Mouse (Mus musculus): Measurements from ENCODE around the gene Try10. TPM values are rescaled to one million over a fixed set of nuclear protein-coding genes. Genes with fewer than 3 reads are reported as not detected.
"Not testable (repeated sequence)": the region's sequence is repeated elsewhere in the genome, so short reads cannot be mapped to it uniquely, and the experiment has no call there.

The Try10 gene
- not detected for total RNA-seq (2021)
- long read RNA-seq, experiment 1: 0 reads
- long read RNA-seq, experiment 2: 0 reads

- no peak for DNase-seq (ENCODE audit: low spot score in 2 of 2)
- intact Hi-C loops (cut with DNase I): loop anchor here (10.0 kb wide), 1 partner anchor 61 kb away; no protein-coding TSS in a partner anchor
These were observed at the start of gene Try10 for GRCm38 (mm10) chr6:41353932-41354331. Gene Try10 (plus strand): TSS chr6:41354105.

GRCm38 (mm10) chr6:41316741-41317140 is 37.2 kb upstream of the Try10 start, which contains the start of gene Try5:
Gene Try5 (minus strand): TSS chr6:41316841.
- intact Hi-C loops (cut with DNase I); DNase-seq (ENCODE audit: low spot score in 2 of 2): not testable (repeated sequence)

DNA sequence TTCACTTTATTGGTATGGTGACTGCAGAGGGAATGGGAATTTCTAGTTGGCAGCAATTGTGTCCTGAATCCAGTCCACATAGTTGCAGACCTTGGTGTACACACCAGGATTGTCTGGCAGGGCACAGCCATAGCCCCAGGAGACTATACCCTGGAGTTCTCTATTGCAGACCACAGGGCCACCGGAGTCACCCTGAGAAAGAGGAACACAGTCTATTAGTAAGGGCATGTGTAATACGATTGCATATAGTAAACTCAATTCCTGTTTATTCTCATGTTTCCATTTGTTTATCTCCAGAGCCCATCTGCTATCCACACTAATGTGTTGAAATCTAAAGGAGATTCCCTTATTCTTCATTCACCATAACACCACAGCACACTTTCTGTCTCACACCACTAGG is 19.9 kb downstream of the Try10 start:
- DNase-seq (ENCODE audit: low spot score in 2 of 2); intact Hi-C loops (cut with DNase I): not testable (repeated sequence)

DNA sequence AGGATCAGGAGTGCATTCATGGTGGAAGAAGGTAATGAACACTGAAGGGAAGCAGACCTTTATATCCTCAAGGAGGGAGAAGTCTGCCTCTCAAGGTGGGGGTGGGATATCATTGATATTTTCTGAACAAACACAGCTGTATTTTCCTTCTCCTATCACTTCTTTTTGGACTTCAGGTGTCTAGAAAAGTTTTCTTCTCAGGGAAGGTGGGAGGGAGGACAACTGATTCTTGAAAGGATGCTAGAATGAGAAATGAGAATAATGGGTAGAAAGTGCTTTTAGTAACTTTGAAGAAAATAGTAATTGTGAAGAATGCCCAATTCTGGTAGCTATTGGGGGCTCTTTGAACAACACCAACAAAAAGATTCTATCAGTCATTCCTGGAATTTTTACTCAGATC is 23.7 kb downstream of the Try10 start, which contains the start of gene Prss3:
Prss3 (minus strand) TSS at position 101 of the 400 bp plus-strand sequence.
- intact Hi-C loops (cut with DNase I); DNase-seq (ENCODE audit: low spot score in 2 of 2): not testable (repeated sequence)

DNA sequence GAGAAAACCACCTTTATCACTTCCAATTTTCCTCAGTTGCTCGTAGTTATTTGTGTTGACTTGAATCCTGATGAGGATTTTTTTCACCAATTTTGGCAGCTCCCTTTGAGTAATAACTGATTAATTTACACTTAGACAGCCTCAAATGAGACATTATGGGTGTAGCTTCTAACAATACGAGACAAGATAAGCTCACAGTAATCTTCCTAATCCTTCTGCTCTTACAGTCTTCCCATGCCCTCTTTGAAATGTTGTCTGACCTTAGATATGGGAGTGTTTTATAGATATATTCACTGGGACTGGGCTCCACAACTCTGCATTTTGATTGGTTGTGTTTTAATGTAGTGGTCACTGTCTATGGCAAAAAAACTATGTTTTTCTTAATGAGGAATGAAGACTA is 32.9 kb downstream of the Try10 start:
- DNase-seq (ENCODE audit: low spot score in 2 of 2): no peak
- intact Hi-C loops (cut with DNase I): no loop called here

GRCm38 (mm10) chr6:41391640-41392039 is 37.7 kb downstream of the Try10 start:
- intact Hi-C loops (cut with DNase I); DNase-seq (ENCODE audit: low spot score in 2 of 2): not testable (repeated sequence)

GRCm38 (mm10) chr6:41392056-41392455 is 38.2 kb downstream of the Try10 start, which contains the start of gene Gm5771:
Gene Gm5771 (plus strand): TSS chr6:41392356.
- DNase-seq (ENCODE audit: low spot score in 2 of 2); intact Hi-C loops (cut with DNase I): not testable (repeated sequence)

Other genes with a start within 250 kb of the Try10 start
- not detected for gene Try4, start 51.8 kb upstream of the Try10 start, total RNA-seq (2021)
- not detected for gene Try5, start 37.3 kb upstream of the Try10 start, total RNA-seq (2021)
- gene Prss3, start 23.6 kb downstream of the Try10 start, total RNA-seq (2021): not detected
- gene Gm5771, start 38.3 kb downstream of the Try10 start, total RNA-seq (2021): not detected
- under 1 TPM in 1 of 2 experiments, not detected in 1; 0.70 TPM for gene Gm10334, start 92.0 kb downstream of the Try10 start, total RNA-seq (2021)
- not detected for gene Prss1, start 104.8 kb downstream of the Try10 start, total RNA-seq (2021)
- not detected for gene Prss2, start 167.7 kb downstream of the Try10 start, total RNA-seq (2021)